In the genomic region with DNA sequence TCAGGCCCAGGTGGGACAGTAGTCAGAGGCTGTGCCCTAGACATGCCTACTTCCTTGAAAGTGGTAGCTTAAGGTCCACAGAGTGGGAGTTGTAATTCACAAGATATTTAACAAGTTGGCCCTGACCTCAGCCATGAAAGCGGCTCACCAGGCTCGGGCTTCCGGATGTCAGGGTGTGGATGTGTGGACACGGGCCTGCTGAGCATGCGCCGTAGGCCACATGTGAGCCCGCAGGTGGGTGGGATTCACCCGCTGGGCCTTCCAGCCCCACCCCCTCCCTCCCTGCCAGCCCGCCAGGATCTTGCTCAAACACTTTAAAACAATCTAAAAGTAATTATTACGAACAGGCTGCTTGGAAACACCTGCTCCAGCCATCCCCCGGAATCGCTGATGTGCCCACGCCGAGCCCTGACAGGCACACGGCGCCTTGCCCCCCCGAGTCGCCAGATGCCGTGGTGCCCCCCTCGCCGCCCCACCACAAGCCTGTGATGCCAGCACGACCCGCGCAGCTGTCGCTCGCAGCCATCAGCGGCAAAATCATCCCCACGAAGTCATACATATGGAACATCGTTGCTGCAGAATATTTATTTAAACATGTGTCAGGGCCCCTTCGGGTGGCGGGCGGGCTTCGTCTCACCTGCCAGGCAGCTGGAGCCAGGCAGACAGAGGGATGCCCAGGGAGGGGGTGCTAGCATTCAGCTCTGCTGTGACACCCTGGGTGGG, we compare ENCODE assay signal across 11 mouse cellular contexts.
DNase-seq lines count a peak whose midpoint lies in the region; ATAC-seq lines count a peak whose summit lies in the region.
"Had no signal": no experiment of that assay in that cellular context is flagged by ENCODE, and none has a peak within 500 bp of the region (broad histone marks: within the 10 kb centered on the region; RNA-seq: fewer than 3 reads in every experiment).

No protein-coding gene starts in this region.

- no peaks in the 10 kb centered on the region for H3K36me3 ChIP-seq in lung, embryonic 16.5 days (ENCODE audit: control insufficient read depth, insufficient read depth, low read length)
- H3K36me3 ChIP-seq in forebrain, embryonic 16.5 days (ENCODE audit: control insufficient read depth, insufficient read depth): no peaks in the 10 kb centered on the region
- no peaks in the 10 kb centered on the region for H3K36me3 ChIP-seq in midbrain, embryonic 13.5 days
- H3K36me3 ChIP-seq: liver, embryonic 12.5 days had no signal

- peak overlapping the region; percentile 20; the same call in 1 of the 2 replicates for H3K27ac ChIP-seq in lung, embryonic 16.5 days (ENCODE audit: low read length)
- H3K27ac ChIP-seq in forebrain, embryonic 16.5 days (ENCODE audit: low read length): peak overlapping the region; percentile 48
- peak overlapping the region; percentile 73 for H3K27ac ChIP-seq in midbrain, embryonic 13.5 days
- H3K27ac ChIP-seq: liver, embryonic 12.5 days had no signal

- no peaks in the 10 kb centered on the region for H3K9me3 ChIP-seq in lung, embryonic 16.5 days (ENCODE audit: control insufficient read depth, low read length)
- no peaks in the 10 kb centered on the region for H3K9me3 ChIP-seq in forebrain, embryonic 16.5 days (ENCODE audit: control insufficient read depth, low read length)
- H3K9me3 ChIP-seq in midbrain, embryonic 13.5 days: no peaks in the 10 kb centered on the region
- H3K9me3 ChIP-seq: liver, embryonic 12.5 days had no signal

- ATAC-seq in lung, embryonic 16.5 days (ENCODE audit: low read depth): peak; percentile 21; the same call in 1 of the 2 replicates
- peak; percentile 60 for ATAC-seq in forebrain, embryonic 16.5 days
- peak; percentile 53 for ATAC-seq in midbrain, embryonic 13.5 days
- ATAC-seq: CD4-positive, CD25-positive, alpha-beta regulatory T cell, adult 4 months; liver, embryonic 12.5 days had no signal

- H3K4me2 ChIP-seq in lung, embryonic 16.5 days (ENCODE audit: low read depth, low read length): peak overlapping the region; percentile 48
- peak overlapping the region; percentile 34 for H3K4me2 ChIP-seq in forebrain, embryonic 16.5 days (ENCODE audit: low read length)
- H3K4me2 ChIP-seq in midbrain, embryonic 13.5 days (replicated peaks): peak overlapping the region; percentile 35
- H3K4me2 ChIP-seq: liver, embryonic 12.5 days had no signal

- H3K27me3 ChIP-seq in lung, embryonic 16.5 days (ENCODE audit: control insufficient read depth, insufficient read depth, low read depth, low read length): no peaks in the 10 kb centered on the region
- no peaks in the 10 kb centered on the region for H3K27me3 ChIP-seq in forebrain, embryonic 16.5 days (replicated peaks; ENCODE audit: control insufficient read depth, insufficient read depth, low read length)
- H3K27me3 ChIP-seq in midbrain, embryonic 13.5 days: 0 out of 2 replicates have a peak, but pooled peaks cover 4% of the 10 kb centered on the region

- no peak for DNase-seq in lung, postnatal 14 days
- DNase-seq in thymus, postnatal 25 days: peak; percentile 62
- no peak for DNase-seq in left cerebral cortex, adult 18-20 months (ENCODE audit: low spot score in 2 of 2)
- DNase-seq in kidney, adult 18-20 months: no peak
- no peak for DNase-seq in heart, postnatal 25 days (ENCODE audit: low spot score)
- DNase-seq: cerebellum, adult 9-10 months had no signal

- WGBS in lung, embryonic 16.5 days: 25% methylated on average over 33 of the region's 33 CpGs
- WGBS in forebrain, embryonic 16.5 days: 38% methylated on average over 33 of the region's 33 CpGs
- WGBS in midbrain, embryonic 13.5 days: 42% methylated on average over 33 of the region's 33 CpGs

- intact Hi-C loops in heart, postnatal 25 days (cut with DNase I): no loop called here

- H3K9ac ChIP-seq in lung, embryonic 16.5 days (ENCODE audit: low read length): peak overlapping the region; percentile 53; the same call in 1 of the 2 replicates
- H3K9ac ChIP-seq in forebrain, embryonic 16.5 days (replicated peaks; ENCODE audit: low read depth, low read length): peak overlapping the region; percentile 32; the same call in 1 of the 2 replicates
- H3K9ac ChIP-seq in midbrain, embryonic 13.5 days (replicated peaks): peak overlapping the region; percentile 48; the same call in 1 of the 2 replicates
- H3K9ac ChIP-seq: liver, embryonic 12.5 days had no signal

- peaks cover 23% of the 10 kb centered on the region for H3K4me1 ChIP-seq in lung, embryonic 16.5 days (replicated peaks; ENCODE audit: control insufficient read depth, insufficient read depth, low read length)
- peaks cover 43% of the 10 kb centered on the region for H3K4me1 ChIP-seq in forebrain, embryonic 16.5 days (replicated peaks; ENCODE audit: control insufficient read depth, insufficient read depth, low read length)
- peaks cover 49% of the 10 kb centered on the region for H3K4me1 ChIP-seq in midbrain, embryonic 13.5 days (replicated peaks)

- peak overlapping the region; percentile 20; the same call in 1 of the 2 replicates for H3K4me3 ChIP-seq in lung, embryonic 16.5 days (ENCODE audit: low read length)
- no peak overlapping the region for H3K4me3 ChIP-seq in forebrain, embryonic 16.5 days (replicated peaks; ENCODE audit: low read length)
- no peak overlapping the region for H3K4me3 ChIP-seq in midbrain, embryonic 13.5 days (replicated peaks)
- H3K4me3 ChIP-seq: liver, embryonic 12.5 days had no signal

Comparison
In these comparisons a context has a peak if more than half of its experiments do, and no peak if none do; other contexts are left out.
1. H3K27ac ChIP-seq: peak in every context shown above with its lines; median percentile 73 in midbrain, embryonic 13.5 days; 48 in forebrain, embryonic 16.5 days; 20 in lung, embryonic 16.5 days.